Comparison of ENCODE assay signal across 7 mouse cellular contexts in the genomic region with DNA sequence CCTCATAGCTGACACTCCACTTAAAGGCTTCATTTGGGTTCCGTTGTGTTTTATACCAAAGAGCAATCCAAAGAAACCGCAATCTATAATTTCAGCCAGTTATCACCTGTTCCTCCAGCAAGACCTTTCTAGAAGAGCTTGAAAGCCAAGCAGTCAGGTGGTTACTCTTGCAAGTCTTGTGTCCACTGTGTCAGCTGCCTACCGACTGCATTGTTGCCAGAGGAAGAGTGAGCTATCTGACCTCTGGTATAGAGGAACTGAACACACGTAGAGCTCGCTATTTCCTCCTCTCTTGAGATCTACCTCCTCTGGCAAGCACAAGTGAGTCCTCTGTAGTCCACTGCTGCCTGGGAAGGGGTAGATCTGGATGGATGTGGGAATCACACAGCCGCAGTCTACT. TPM values are rescaled to one million over a fixed set of nuclear protein-coding genes. Genes with fewer than 3 reads are reported as not detected.
A peak's percentile ranks its signal among the peaks of the same experiment; 100 is the strongest.
DNase-seq lines count a peak whose midpoint lies in the region; ATAC-seq and TF ChIP-seq lines count a peak whose summit lies in the region.

No protein-coding gene starts in this region.

- WGBS in forebrain, embryonic 16.5 days = 39% methylated on average over 6 of the region's 6 CpGs
- 27% methylated on average over 6 of the region's 6 CpGs for WGBS in liver, embryonic 15.5 days (ENCODE audit: insufficient replicate concordance)

- H3K4me1 ChIP-seq in G1E (ENCODE audit: insufficient read depth, low read depth, low read length) = peaks cover 16% of the 10 kb centered on the region
- peaks cover 7% of the 10 kb centered on the region for H3K4me1 ChIP-seq in forebrain, embryonic 16.5 days (replicated peaks; ENCODE audit: control insufficient read depth, insufficient read depth, low read length)
- H3K4me1 ChIP-seq in liver, embryonic 15.5 days (replicated peaks) = peaks cover 21% of the 10 kb centered on the region

- H3K36me3 ChIP-seq in G1E (replicated peaks) = peaks cover 22% of the 10 kb centered on the region
- H3K36me3 ChIP-seq in forebrain, embryonic 16.5 days (ENCODE audit: control insufficient read depth, insufficient read depth) = no peaks in the 10 kb centered on the region
- H3K36me3 ChIP-seq in liver, embryonic 15.5 days (replicated peaks) = peaks cover 28% of the 10 kb centered on the region

- H3K4me2 ChIP-seq in forebrain, embryonic 16.5 days (ENCODE audit: low read length) = peak overlapping the region; percentile 63
- peak overlapping the region; percentile 74 for H3K4me2 ChIP-seq in liver, embryonic 15.5 days

- no peak for ATAC-seq in G1E (ENCODE audit: extremely low read depth, insufficient number of reproducible peaks, low FRiP score, poor library complexity, severe bottlenecking)
- no peak for ATAC-seq in forebrain, embryonic 16.5 days
- ATAC-seq in liver, embryonic 15.5 days (ENCODE audit: insufficient read depth) = no peak
- no peak for ATAC-seq in frontal cortex, adult (ENCODE audit: low TSS enrichment)

- DNase-seq in CD4-positive helper T cell, adult 2 months (ENCODE audit: low read depth, low spot score) = peak; percentile 7
- no peak for DNase-seq in G1E (ENCODE audit: low spot score)
- no peak for DNase-seq in retina, embryonic 14.5 days (ENCODE audit: low spot score)
- no peak for DNase-seq in urinary bladder, postnatal 36 days (ENCODE audit: low spot score in 2 of 2)

- no peak for TF ChIP-seq CTCF in G1E (IDR thresholded peaks at IDR 0.05; ENCODE audit: low read depth, low read length)

- no peaks in the 10 kb centered on the region for H3K9me3 ChIP-seq in G1E (replicated peaks)
- H3K9me3 ChIP-seq in forebrain, embryonic 16.5 days (ENCODE audit: control insufficient read depth, low read length) = no peaks in the 10 kb centered on the region; the same call in 1 of the 2 replicates
- H3K9me3 ChIP-seq in liver, embryonic 15.5 days (replicated peaks) = no peaks in the 10 kb centered on the region

- H3K27me3 ChIP-seq in G1E (ENCODE audit: insufficient read depth, low read length) = peaks cover 11% of the 10 kb centered on the region
- H3K27me3 ChIP-seq in forebrain, embryonic 16.5 days (replicated peaks; ENCODE audit: control insufficient read depth, insufficient read depth, low read length) = peaks cover 5% of the 10 kb centered on the region; the same call in 1 of the 2 replicates
- H3K27me3 ChIP-seq in liver, embryonic 15.5 days = no peaks in the 10 kb centered on the region

- no peak overlapping the region for H3K27ac ChIP-seq in forebrain, embryonic 16.5 days (ENCODE audit: low read length)
- peak overlapping the region; percentile 81 for H3K27ac ChIP-seq in liver, embryonic 15.5 days (replicated peaks)

- H3K9ac ChIP-seq in forebrain, embryonic 16.5 days (replicated peaks; ENCODE audit: low read depth, low read length) = peak overlapping the region; percentile 52; the same call in 1 of the 2 replicates
- peak overlapping the region; percentile 89 for H3K9ac ChIP-seq in liver, embryonic 15.5 days

- peak overlapping the region; percentile 97 for H3K4me3 ChIP-seq in G1E (ENCODE audit: low read depth, low read length)
- peak overlapping the region; percentile 63 for H3K4me3 ChIP-seq in forebrain, embryonic 16.5 days (replicated peaks; ENCODE audit: low read length)
- H3K4me3 ChIP-seq in liver, embryonic 15.5 days (replicated peaks) = peak overlapping the region; percentile 79

RNA-seq across cellular contexts. Expression of a gene that starts 0.8 kb away (rescaled TPM):
- total RNA-seq in G1E (2014; fragmentation: Nextera tagmentation) (11.2 and 21.7 TPM in 2 replicates), G1E (2017) (20.0 and 25.3 TPM in 2 replicates)
- 1.4 TPM in 2 replicates for polyA plus RNA-seq in G1E (2012)
- 14.0 and 16.3 TPM in 2 replicates for polyA plus RNA-seq in forebrain, embryonic 16.5 days (2015; fragmentation: Nextera tagmentation; extraction: Ambion mirVana)
- polyA plus RNA-seq in liver, embryonic 15.5 days (2015; fragmentation: Nextera tagmentation; extraction: Ambion mirVana) = 91.3 and 108 TPM in 2 replicates

RNA-seq across cellular contexts. Expression of a gene that starts 27.0 kb away (rescaled TPM):
- total RNA-seq in G1E (2014; fragmentation: Nextera tagmentation) (51.9 and 61.7 TPM in 2 replicates), G1E (2017) (55.0 and 62.0 TPM in 2 replicates)
- polyA plus RNA-seq in G1E (2012) = 177 and 216 TPM in 2 replicates
- polyA plus RNA-seq in forebrain, embryonic 16.5 days (2015; fragmentation: Nextera tagmentation; extraction: Ambion mirVana) = 155 and 159 TPM in 2 replicates
- polyA plus RNA-seq in liver, embryonic 15.5 days (2015; fragmentation: Nextera tagmentation; extraction: Ambion mirVana) = 79.4 and 80.0 TPM in 2 replicates
